Mouse (Mus musculus) embryonic facial prominence, embryonic 11.5 days (tissue): ENCODE results near the gene Asb4. TPM values are rescaled to one million over a fixed set of nuclear protein-coding genes. Genes with fewer than 3 reads are reported as not detected.

Experiments
- ATAC-seq: fragments of 200-750 bp; cut with Nextera tagmentation; replicated peaks from 2 replicates; pipeline ENCODE4 v1.8.0; 2017; ENCODE audit warnings: low read depth; ENCODE audit not compliant: insufficient number of reproducible peaks, low FRiP score, low TSS enrichment
- DNase-seq: peaks from one replicate; pipeline ENCODE4 v3.0.0-alpha.2; 2015; ENCODE audit warnings: low spot score
- H3K27ac ChIP-seq: fragments of 300-500 bp; sonication (generic); replicated peaks from 2 replicates; pipeline ENCODE4 v1.5.1; 2014; ENCODE audit warnings: mild to moderate bottlenecking, low read depth, low read length, control low read depth
- H3K27me3 ChIP-seq: fragments of 300-500 bp; sonication (generic); 2 replicates; pipeline ENCODE4 v1.6.1; 2014; ENCODE audit warnings: mild to moderate bottlenecking, low read length, moderate library complexity, mixed read lengths; ENCODE audit not compliant: control insufficient read depth, insufficient read depth
- H3K36me3 ChIP-seq: fragments of 300-500 bp; sonication (generic); replicated peaks from 2 replicates; pipeline ENCODE4 v1.6.1; 2014; ENCODE audit warnings: low read depth, mild to moderate bottlenecking, low read length, moderate library complexity, mixed read lengths; ENCODE audit not compliant: control insufficient read depth, insufficient read depth
- H3K4me1 ChIP-seq: fragments of 300-500 bp; sonication (generic); 2 replicates; pipeline ENCODE4 v1.6.1; 2014; ENCODE audit warnings: low read length, mixed read lengths; ENCODE audit not compliant: control insufficient read depth, insufficient read depth
- H3K4me2 ChIP-seq: fragments of 300-500 bp; sonication (generic); 2 replicates; pipeline ENCODE4 v1.6.1; 2014; ENCODE audit warnings: low read depth, mild to moderate bottlenecking, control low read depth, low read length, moderate library complexity
- H3K4me3 ChIP-seq: fragments of 300-500 bp; sonication (generic); 2 replicates; pipeline ENCODE4 v1.5.1; 2014; ENCODE audit warnings: low read depth, low read length, control low read depth
- H3K9ac ChIP-seq: fragments of 300-500 bp; sonication (generic); replicated peaks from 2 replicates; pipeline ENCODE4 v1.6.1; 2014; ENCODE audit warnings: mild to moderate bottlenecking, control low read depth, low read length
- H3K9me3 ChIP-seq: fragments of 300-500 bp; sonication (generic); replicated peaks from 2 replicates; pipeline ENCODE4 v1.6.1; 2016; ENCODE audit warnings: mild to moderate bottlenecking, low read length, inconsistent platforms, mixed read lengths; ENCODE audit not compliant: control insufficient read depth
- WGBS: fragments of 180-500 bp; shearing (Covaris S2); extraction: QIAGEN DNeasy Blood & Tissue Kit; methylation state at CpG from one replicate; pipeline ENCODE4 v1.1.7; 2014; 5-methylcytosine and 5-hydroxymethylcytosine counted together
- polyA plus RNA-seq: library from polyadenylated mRNA; unstranded; fragments of >200 nt; fragmentation: Nextera tagmentation; extraction: Ambion mirVana; gene quantifications from 2 replicates; pipeline ENCODE4 v1.2.1, GENCODE M21; 2014

The Asb4 gene
- polyA plus RNA-seq, 1 experiment from 2014 or later: 98.5 TPM

GRCm38 (mm10) chr6:5437757-5438156 lies 54.6 kb downstream of the Asb4 start:
- no peak overlapping the region for H3K27ac ChIP-seq
- H3K36me3 ChIP-seq: no peaks in the 10 kb centered on the region
- H3K27me3 ChIP-seq: no peaks in the 10 kb centered on the region
- no peak overlapping the region for H3K4me2 ChIP-seq
- H3K4me3 ChIP-seq: no peak overlapping the region
- no peaks in the 10 kb centered on the region for H3K4me1 ChIP-seq
- DNase-seq (peak; percentile 53), ATAC-seq (no peak)
- 38% methylated on average over 4 of the region's 4 CpGs for WGBS
- no peaks in the 10 kb centered on the region for H3K9me3 ChIP-seq
- no peak overlapping the region for H3K9ac ChIP-seq

GRCm38 (mm10) chr6:5441221-5441620 lies 58.0 kb downstream of the Asb4 start:
- Histone ChIP-seq H3K36me3 (no peaks in the 10 kb centered on the region), H3K4me1 (no peaks in the 10 kb centered on the region), H3K9ac (no peak overlapping the region), H3K4me3 (no peak overlapping the region), H3K4me2 (no peak overlapping the region), H3K27ac (no peak overlapping the region), H3K9me3 (no peaks in the 10 kb centered on the region), H3K27me3 (no peaks in the 10 kb centered on the region)
- no peak for DNase-seq
- 86% methylated on average over 6 of the region's 6 CpGs for WGBS
- no peak for ATAC-seq

- Histone ChIP-seq H3K9ac (no peak overlapping the region), H3K4me2 (0 out of 2 replicates have a peak overlapping the region, but pooled peaks have one; percentile 0), H3K4me1 (no peaks in the 10 kb centered on the region), H3K36me3 (no peaks in the 10 kb centered on the region), H3K9me3 (no peaks in the 10 kb centered on the region), H3K27me3 (no peaks in the 10 kb centered on the region), H3K27ac (no peak overlapping the region), H3K4me3 (no peak overlapping the region)
- WGBS: 7% methylated on average over 14 of the region's 14 CpGs
- ATAC-seq (no peak), DNase-seq (no peak)
These were observed 59.3 kb downstream of the Asb4 start for GRCm38 (mm10) chr6:5442316-5443085.

- H3K4me3 ChIP-seq: no peak overlapping the region
- no peaks in the 10 kb centered on the region for H3K4me1 ChIP-seq
- WGBS: 32% methylated on average over 13 of the region's 13 CpGs
- H3K4me2 ChIP-seq: no peak overlapping the region
- no peaks in the 10 kb centered on the region for H3K36me3 ChIP-seq
- ATAC-seq: 0 out of 2 replicates have a peak, but pooled peaks have one; percentile 44
- no peaks in the 10 kb centered on the region for H3K27me3 ChIP-seq
- DNase-seq: no peak
- H3K9ac ChIP-seq: no peak overlapping the region
- H3K9me3 ChIP-seq: no peaks in the 10 kb centered on the region
- no peak overlapping the region for H3K27ac ChIP-seq
These were observed 60.1 kb downstream of the Asb4 start for GRCm38 (mm10) chr6:5443104-5443863.

GRCm38 (mm10) chr6:5444331-5444898 lies 61.2 kb downstream of the Asb4 start:
- 92% methylated on average over 5 of the region's 5 CpGs for WGBS

GRCm38 (mm10) chr6:5447013-5447412 lies 63.8 kb downstream of the Asb4 start:
- H3K4me1 ChIP-seq: no peaks in the 10 kb centered on the region
- 91% methylated on average over 4 of the region's 4 CpGs for WGBS
- no peak overlapping the region for H3K4me3 ChIP-seq
- no peak overlapping the region for H3K9ac ChIP-seq
- H3K9me3 ChIP-seq: no peaks in the 10 kb centered on the region
- no peak overlapping the region for H3K27ac ChIP-seq
- H3K27me3 ChIP-seq: no peaks in the 10 kb centered on the region
- no peak overlapping the region for H3K4me2 ChIP-seq
- no peak for ATAC-seq
- H3K36me3 ChIP-seq: no peaks in the 10 kb centered on the region
- DNase-seq: no peak

More at GRCm38 (mm10) chr6:5444331-5444898, 61.2 kb downstream of the Asb4 start:
- H3K4me2 ChIP-seq: no peak overlapping the region
- no peak overlapping the region for H3K9ac ChIP-seq
- no peak for DNase-seq
- H3K36me3 ChIP-seq: no peaks in the 10 kb centered on the region
- H3K27ac ChIP-seq: no peak overlapping the region
- no peaks in the 10 kb centered on the region for H3K27me3 ChIP-seq
- no peaks in the 10 kb centered on the region for H3K9me3 ChIP-seq
- H3K4me1 ChIP-seq: no peaks in the 10 kb centered on the region
- no peak for ATAC-seq
- H3K4me3 ChIP-seq: no peak overlapping the region

- DNase-seq: peak; percentile 17
- Histone ChIP-seq H3K27ac (no peak overlapping the region), H3K4me3 (no peak overlapping the region), H3K4me1 (no peaks in the 10 kb centered on the region), H3K9me3 (no peaks in the 10 kb centered on the region), H3K36me3 (no peaks in the 10 kb centered on the region), H3K4me2 (no peak overlapping the region), H3K9ac (no peak overlapping the region), H3K27me3 (no peaks in the 10 kb centered on the region)
- WGBS: 27% methylated on average over 6 of the region's 6 CpGs
- no peak for ATAC-seq
These were observed 64.4 kb downstream of the Asb4 start for GRCm38 (mm10) chr6:5447546-5447945.

GRCm38 (mm10) chr6:5448396-5448795 lies 65.2 kb downstream of the Asb4 start:
- no peak overlapping the region for H3K4me2 ChIP-seq
- H3K4me3 ChIP-seq: no peak overlapping the region
- H3K27me3 ChIP-seq: no peaks in the 10 kb centered on the region
- no peaks in the 10 kb centered on the region for H3K4me1 ChIP-seq
- no peaks in the 10 kb centered on the region for H3K36me3 ChIP-seq
- no peak overlapping the region for H3K27ac ChIP-seq
- H3K9ac ChIP-seq: no peak overlapping the region
- no peaks in the 10 kb centered on the region for H3K9me3 ChIP-seq
- ATAC-seq (no peak), DNase-seq (no peak)
- WGBS: 27% methylated on average over 4 of the region's 4 CpGs
